Mouse (Mus musculus) ES-Bruce4 (cell line): ENCODE results near the gene Spa17.

Experiments
- CTCF ChIP-seq: IDR thresholded peaks from one replicate; pipeline ENCODE4 v1.8.1; 2011; ENCODE audit warnings: low read depth, low read length
- EP300 ChIP-seq: IDR thresholded peaks from 2 replicates; pipeline ENCODE4 v1.6.1; 2011; ENCODE audit warnings: low read depth, low read length; ENCODE audit not compliant: insufficient read depth

- TF ChIP-seq EP300 (no peak), CTCF (no peak)
Observed at GRCm38 (mm10) chr9:37554279-37554678, 59.2 kb downstream of the Spa17 start.
